Mouse (Mus musculus) heart, embryonic 15.5 days (tissue): ENCODE data around the gene Fam131b. TPM values are rescaled to one million over a fixed set of nuclear protein-coding genes. Genes with fewer than 3 reads are reported as not detected.
A peak's percentile ranks its signal among the peaks of the same experiment; 100 is the strongest.

Source experiments
- ATAC-seq: fragments of 200-750 bp; cut with Nextera tagmentation; replicated peaks from 2 replicates; pipeline ENCODE4 v1.8.0; 2017; ENCODE audit warnings: low read depth, moderate TSS enrichment; ENCODE audit not compliant: insufficient number of reproducible peaks, insufficient read depth, low FRiP score
- H3K27ac ChIP-seq: fragments of 300-500 bp; sonication (generic); 2 replicates; pipeline ENCODE4 v1.5.1; 2015; ENCODE audit warnings: mild to moderate bottlenecking, inconsistent platforms
- H3K27me3 ChIP-seq: fragments of 300-500 bp; sonication (generic); 2 replicates; pipeline ENCODE4 v1.6.1; 2015; ENCODE audit warnings: inconsistent platforms
- H3K36me3 ChIP-seq: fragments of 300-500 bp; sonication (generic); 2 replicates; pipeline ENCODE4 v1.6.1; 2015; ENCODE audit warnings: mild to moderate bottlenecking, inconsistent platforms
- H3K4me1 ChIP-seq: fragments of 300-500 bp; sonication (generic); replicated peaks from 2 replicates; pipeline ENCODE4 v1.6.1; 2015; ENCODE audit warnings: inconsistent platforms
- H3K4me2 ChIP-seq: fragments of 300-500 bp; sonication (generic); 2 replicates; pipeline ENCODE4 v1.6.1; 2015; ENCODE audit warnings: inconsistent platforms, mild to moderate bottlenecking, moderate library complexity
- H3K4me3 ChIP-seq: fragments of 300-500 bp; sonication (generic); 2 replicates; pipeline ENCODE4 v1.5.1; 2015; ENCODE audit warnings: mild to moderate bottlenecking, inconsistent platforms
- H3K9ac ChIP-seq: fragments of 300-500 bp; sonication (generic); 2 replicates; pipeline ENCODE4 v1.6.1; 2015; ENCODE audit warnings: mild to moderate bottlenecking, inconsistent platforms
- H3K9me3 ChIP-seq: fragments of 300-500 bp; sonication (generic); replicated peaks from 2 replicates; pipeline ENCODE4 v1.6.1; 2016; ENCODE audit warnings: inconsistent platforms
- WGBS: fragments of 180-500 bp; shearing (Covaris S2); methylation state at CpG from one replicate; pipeline ENCODE4 v1.1.7; 2015; ENCODE audit warnings: mixed read lengths; 5-methylcytosine and 5-hydroxymethylcytosine counted together
- polyA plus RNA-seq: library from polyadenylated mRNA; unstranded; fragments of >200 nt; fragmentation: Nextera tagmentation; extraction: Ambion mirVana; gene quantifications from 2 replicates; pipeline ENCODE4 v1.2.1, GENCODE M21; 2015

The Fam131b gene
- 0.10 and 0.24 TPM in 2 replicates for polyA plus RNA-seq

DNA sequence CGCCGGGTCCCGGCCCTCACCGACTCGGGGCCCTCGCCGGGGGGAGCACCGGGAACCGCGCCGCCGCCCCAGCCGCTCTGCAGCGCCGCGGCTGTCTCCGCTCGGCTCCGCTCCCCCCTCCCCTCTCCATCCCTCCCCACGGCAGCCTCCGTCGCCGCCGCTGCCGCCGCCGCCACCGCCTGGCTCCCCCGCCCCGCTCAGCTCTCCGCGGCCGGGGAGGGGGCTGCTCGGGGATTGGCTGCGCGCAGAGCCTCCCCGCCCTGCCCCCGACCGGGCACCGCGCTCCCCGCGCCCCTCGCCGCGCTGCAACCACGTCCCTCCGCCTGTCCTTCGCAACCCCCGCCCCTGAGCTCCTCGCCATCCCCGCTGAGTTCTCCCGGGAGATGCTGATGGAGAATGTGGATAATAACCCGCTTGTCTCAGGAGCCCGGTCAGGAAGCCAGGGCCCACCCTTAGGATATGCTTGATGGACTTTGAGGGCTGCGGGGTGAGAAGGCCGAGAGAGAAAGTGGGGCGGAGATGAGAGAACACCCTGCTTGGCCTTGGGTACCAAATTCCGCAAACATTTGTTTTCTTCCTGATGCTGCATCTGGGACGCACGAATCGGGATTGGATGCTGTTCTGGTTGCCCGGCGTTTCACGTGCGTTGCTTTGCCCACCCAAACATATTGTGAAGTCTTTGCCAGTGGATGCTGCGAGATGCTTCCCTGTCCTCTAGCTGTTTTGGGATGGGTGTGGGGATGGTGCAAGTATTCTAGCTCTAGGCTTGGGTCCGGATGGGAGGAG lies at the start of gene Fam131b:
Gene Fam131b (minus strand): TSS at position 162 of the 786 bp plus-strand sequence.
- ATAC-seq = peak; percentile 59; the same call in 1 of the 2 replicates
- peaks cover 19% of the 10 kb centered on the region for H3K4me1 ChIP-seq
- H3K9me3 ChIP-seq = no peaks in the 10 kb centered on the region
- H3K9ac ChIP-seq = peak within 1 kb of the TSS; percentile 51
- peaks cover 46% of the 10 kb centered on the region for H3K27me3 ChIP-seq
- no peaks in the 10 kb centered on the region for H3K36me3 ChIP-seq
- no peak within 1 kb of the TSS for H3K27ac ChIP-seq
- peak within 1 kb of the TSS; percentile 71 for H3K4me3 ChIP-seq
- H3K4me2 ChIP-seq = peak within 1 kb of the TSS; percentile 99
- under 1% methylated on average over 58 of the region's 68 CpGs for WGBS

DNA sequence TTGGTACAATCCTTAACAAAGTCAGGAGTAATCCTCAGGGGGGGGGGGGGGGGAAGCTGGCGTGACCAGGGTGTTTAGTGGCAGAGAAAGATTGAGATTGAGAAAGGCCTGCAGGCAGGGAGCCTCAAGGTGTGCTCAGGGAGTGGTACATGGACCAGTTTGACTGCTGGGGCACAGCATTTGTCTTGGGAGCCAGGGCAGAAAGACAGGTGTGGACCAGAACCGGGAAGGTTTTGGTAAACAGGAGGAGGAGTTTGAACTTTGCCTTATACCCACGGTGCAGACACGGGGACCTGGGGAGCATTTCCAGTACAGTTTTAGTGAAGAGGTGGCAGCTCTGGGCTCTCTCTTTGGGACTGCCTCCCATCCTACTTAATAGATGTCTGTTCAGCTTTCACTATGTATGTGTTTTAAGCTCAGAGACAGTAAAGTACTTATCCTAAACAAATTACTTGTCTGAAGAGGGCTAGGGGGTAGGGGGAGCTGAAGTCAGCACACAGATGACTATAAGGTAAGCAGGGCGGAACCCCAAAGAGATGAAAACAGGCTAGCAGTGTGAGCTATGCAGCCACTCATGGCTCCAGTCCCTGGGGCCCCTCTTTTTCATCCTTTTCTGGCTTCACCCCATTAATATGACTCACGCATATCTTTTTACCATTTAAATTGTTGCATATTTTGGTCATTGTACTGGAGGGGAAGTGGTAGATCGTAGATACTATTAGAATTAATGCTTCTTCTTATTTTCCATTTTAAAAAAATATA lies 49.4 kb upstream of the Fam131b start:
- Histone ChIP-seq H3K4me1 (peaks cover 67% of the 10 kb centered on the region), H3K4me2 (peak overlapping the region; percentile 91), H3K9ac (peak overlapping the region; percentile 48; the same call in 1 of the 2 replicates), H3K27ac (0 out of 2 replicates have a peak overlapping the region, but pooled peaks have one; percentile 34), H3K4me3 (peak overlapping the region; percentile 57), H3K27me3 (no peaks in the 10 kb centered on the region), H3K36me3 (no peaks in the 10 kb centered on the region), H3K9me3 (no peaks in the 10 kb centered on the region)
- WGBS = 38% methylated on average over 7 of the region's 7 CpGs
- ATAC-seq = no peak

DNA sequence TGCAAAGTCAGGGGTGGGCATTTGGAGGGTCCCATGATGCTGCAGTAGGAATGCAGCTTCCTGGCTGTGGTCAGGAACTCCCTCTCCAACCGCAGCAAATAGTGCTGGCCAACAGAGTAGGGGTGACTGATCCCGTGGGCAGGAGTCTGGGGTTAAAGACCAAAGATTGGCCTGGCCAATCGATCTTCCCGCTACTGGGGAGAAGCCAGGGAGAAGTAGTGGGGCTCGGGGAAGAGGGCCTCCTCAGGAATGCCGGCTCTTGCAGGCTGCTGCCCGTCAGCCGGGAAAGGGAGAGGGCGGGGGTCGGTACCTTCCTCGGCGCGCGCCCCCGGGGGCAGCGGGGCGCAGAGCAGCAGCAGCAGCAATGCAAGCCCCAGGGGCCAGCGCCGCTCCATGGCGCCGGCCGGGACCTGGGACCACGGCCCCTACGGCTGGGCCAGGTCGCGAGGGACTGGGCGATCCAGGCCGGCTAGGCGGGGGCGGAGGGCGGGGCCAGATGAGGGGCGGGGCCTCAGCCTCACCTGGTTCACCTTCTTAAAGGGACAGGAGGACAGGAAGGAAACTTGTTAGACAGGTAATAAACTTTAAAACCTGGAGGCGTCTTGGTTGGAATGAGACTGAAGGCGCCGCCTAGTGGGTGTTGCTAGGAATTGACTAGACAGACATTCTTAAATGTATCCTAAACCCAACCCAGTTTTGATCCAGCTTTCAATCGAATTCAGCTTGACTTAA lies 48.5 kb upstream of the Fam131b start, which contains the start of gene Epha1:
Gene Epha1 (minus strand): TSS at position 453 of the 732 bp plus-strand sequence.
- no peaks in the 10 kb centered on the region for H3K36me3 ChIP-seq
- 1% methylated on average over 31 of the region's 36 CpGs for WGBS
- no peaks in the 10 kb centered on the region for H3K27me3 ChIP-seq
- peak; percentile 29; the same call in 1 of the 2 replicates for ATAC-seq
- peaks cover 67% of the 10 kb centered on the region for H3K4me1 ChIP-seq
- H3K9me3 ChIP-seq = no peaks in the 10 kb centered on the region
- H3K4me3 ChIP-seq = peak within 1 kb of the TSS; percentile 57
- H3K9ac ChIP-seq = peak within 1 kb of the TSS; percentile 48
- peak within 1 kb of the TSS; percentile 62 for H3K27ac ChIP-seq
- peak within 1 kb of the TSS; percentile 91 for H3K4me2 ChIP-seq

DNA sequence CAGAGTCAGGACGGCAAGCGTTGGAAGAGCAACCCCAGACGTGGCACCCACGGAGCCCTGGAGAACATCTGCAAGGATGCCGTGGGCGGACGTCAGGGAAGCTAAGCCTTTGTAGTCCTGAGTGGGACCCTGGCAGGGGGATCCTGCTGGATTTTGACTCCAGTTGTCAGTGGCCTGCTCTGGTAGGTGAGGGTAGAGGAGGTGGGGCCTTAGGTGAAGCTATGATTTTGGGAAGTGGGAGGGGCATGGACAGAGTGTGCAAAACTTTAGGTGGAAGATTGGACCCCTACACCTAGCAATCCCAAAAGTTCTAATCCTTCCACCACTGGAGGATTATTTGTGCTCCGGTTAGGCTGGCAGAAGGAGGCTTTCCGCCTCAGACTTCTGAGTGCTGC lies 48.0 kb upstream of the Fam131b start:
- Histone ChIP-seq H3K9ac (peak overlapping the region; percentile 48), H3K4me3 (peak overlapping the region; percentile 57), H3K36me3 (no peaks in the 10 kb centered on the region), H3K27me3 (no peaks in the 10 kb centered on the region), H3K9me3 (no peaks in the 10 kb centered on the region), H3K4me2 (peak overlapping the region; percentile 91), H3K27ac (peak overlapping the region; percentile 62), H3K4me1 (peaks cover 67% of the 10 kb centered on the region)
- WGBS = 45% methylated on average over 9 of the region's 9 CpGs
- ATAC-seq = no peak

DNA sequence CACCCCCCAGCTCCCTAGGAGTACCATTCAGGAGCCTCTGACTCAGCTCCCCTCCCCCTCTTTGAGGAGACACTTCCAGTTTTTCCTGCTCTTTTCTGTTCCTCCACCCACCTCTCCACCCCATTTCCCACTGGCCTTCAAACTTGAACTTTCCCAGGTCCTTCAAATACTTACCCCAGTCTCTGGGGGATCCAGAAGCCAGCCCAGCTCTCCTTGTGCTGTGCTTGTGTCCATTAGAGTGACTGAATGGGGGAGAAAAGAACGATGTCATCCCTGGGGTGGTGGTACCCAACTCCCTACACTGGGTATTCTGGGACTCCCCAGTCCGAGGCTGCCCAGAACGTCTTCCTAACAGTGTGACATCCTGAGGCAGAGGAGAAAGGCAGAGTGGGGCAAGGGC lies 47.6 kb upstream of the Fam131b start:
- no peaks in the 10 kb centered on the region for H3K9me3 ChIP-seq
- H3K36me3 ChIP-seq = no peaks in the 10 kb centered on the region
- no peaks in the 10 kb centered on the region for H3K27me3 ChIP-seq
- H3K4me2 ChIP-seq = peak overlapping the region; percentile 91; the same call in 1 of the 2 replicates
- no peak for ATAC-seq
- H3K4me3 ChIP-seq = peak overlapping the region; percentile 57; the same call in 1 of the 2 replicates
- no peak overlapping the region for H3K9ac ChIP-seq
- H3K27ac ChIP-seq = no peak overlapping the region
- H3K4me1 ChIP-seq = peaks cover 67% of the 10 kb centered on the region
- whole genome bisulfite sequencing = 39% methylated on average over 3 of the region's 3 CpGs

DNA sequence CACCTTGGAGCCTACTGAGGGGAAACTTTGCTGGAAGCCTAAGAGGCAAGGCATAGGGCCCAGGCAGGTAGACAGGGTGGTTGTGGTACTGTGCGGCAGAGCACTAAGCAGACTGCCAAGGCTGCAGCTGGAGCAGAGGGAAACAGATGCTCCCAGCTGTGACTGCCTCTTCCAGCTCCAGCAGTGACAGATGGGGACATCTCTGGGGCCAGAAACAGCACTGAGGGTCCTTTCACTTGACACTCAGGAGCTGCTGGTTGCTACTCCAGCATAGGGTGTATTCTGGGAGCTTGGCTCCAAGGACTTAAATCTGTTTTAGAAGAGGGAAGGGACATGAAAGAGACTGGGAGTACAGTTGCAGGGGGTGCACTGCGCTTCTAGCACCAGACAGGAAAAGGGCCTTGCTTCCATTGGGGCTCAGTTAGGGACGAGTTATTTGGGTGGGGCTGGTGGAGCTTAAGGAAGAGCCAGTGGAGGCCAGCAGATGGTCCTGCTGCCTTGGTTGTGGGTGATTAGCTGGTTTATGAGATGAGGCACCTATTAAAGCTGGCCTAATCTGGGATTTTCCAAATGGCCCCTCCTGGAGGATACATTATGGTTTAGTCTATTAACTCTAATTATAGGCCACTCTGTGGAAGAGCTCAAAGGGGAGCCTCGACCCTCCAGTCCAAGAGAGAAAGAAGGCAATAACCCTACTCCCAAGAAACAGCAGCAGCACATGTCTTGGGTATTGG lies 46.4 kb upstream of the Fam131b start:
- H3K36me3 ChIP-seq = no peaks in the 10 kb centered on the region
- no peaks in the 10 kb centered on the region for H3K27me3 ChIP-seq
- peaks cover 56% of the 10 kb centered on the region for H3K4me1 ChIP-seq
- no peak overlapping the region for H3K4me2 ChIP-seq
- ATAC-seq = no peak
- WGBS = 62% methylated on average over 4 of the region's 4 CpGs
- H3K4me3 ChIP-seq = no peak overlapping the region
- peak overlapping the region; percentile 18; the same call in 1 of the 2 replicates for H3K27ac ChIP-seq
- no peaks in the 10 kb centered on the region for H3K9me3 ChIP-seq
- no peak overlapping the region for H3K9ac ChIP-seq

DNA sequence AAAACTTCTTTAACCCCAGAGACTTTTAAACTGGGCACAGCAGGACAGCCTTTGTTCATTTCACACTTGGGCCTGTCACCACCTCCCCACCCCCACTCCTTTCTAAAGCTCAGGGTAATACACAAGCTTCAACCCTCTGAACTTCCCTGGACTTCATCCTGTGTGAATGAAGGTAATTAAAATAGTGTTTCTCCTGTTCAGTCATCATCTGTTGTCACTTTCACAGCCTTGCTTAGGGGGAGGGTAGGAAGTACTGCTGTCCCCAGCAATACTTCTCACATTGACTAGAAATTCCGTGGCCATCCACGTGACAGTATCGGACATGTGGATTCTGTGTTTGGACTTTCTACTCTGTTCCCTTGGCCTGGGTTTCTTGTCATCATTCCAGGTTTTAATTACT lies 45.4 kb upstream of the Fam131b start:
- no peak; the same call in 1 of the 2 replicates for ATAC-seq
- no peaks in the 10 kb centered on the region for H3K27me3 ChIP-seq
- H3K4me1 ChIP-seq = peaks cover 47% of the 10 kb centered on the region
- no peak overlapping the region for H3K4me2 ChIP-seq
- no peak overlapping the region for H3K9ac ChIP-seq
- no peak overlapping the region for H3K4me3 ChIP-seq
- WGBS = 21% methylated on average over 3 of the region's 3 CpGs
- no peaks in the 10 kb centered on the region for H3K9me3 ChIP-seq
- H3K36me3 ChIP-seq = no peaks in the 10 kb centered on the region
- H3K27ac ChIP-seq = peak overlapping the region; percentile 24; the same call in 1 of the 2 replicates

DNA sequence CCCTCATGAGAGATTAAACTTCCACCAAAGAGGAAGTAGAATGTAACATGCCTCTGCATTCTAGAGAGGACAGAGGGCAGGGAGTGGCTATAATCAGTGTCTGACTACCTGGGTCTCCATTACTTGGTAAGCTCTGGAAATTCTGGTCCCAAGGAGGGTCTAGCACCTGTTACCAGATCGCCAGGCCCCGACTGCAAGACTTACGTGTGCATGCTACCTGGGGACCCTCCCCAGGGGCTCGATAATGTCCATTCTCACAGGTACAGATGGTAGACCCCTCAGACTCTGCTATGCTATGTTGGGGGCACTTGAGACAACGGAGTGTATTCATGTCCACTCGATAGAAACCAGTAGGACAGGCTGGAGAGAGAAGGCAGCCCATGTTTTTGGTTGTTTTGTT lies 40.8 kb upstream of the Fam131b start:
- H3K27me3 ChIP-seq = no peaks in the 10 kb centered on the region
- H3K9ac ChIP-seq = no peak overlapping the region
- no peak overlapping the region for H3K4me2 ChIP-seq
- no peak for ATAC-seq
- WGBS = 82% methylated on average over 6 of the region's 6 CpGs
- no peaks in the 10 kb centered on the region for H3K9me3 ChIP-seq
- H3K4me3 ChIP-seq = no peak overlapping the region
- no peak overlapping the region for H3K27ac ChIP-seq
- peaks cover 11% of the 10 kb centered on the region; the same call in 1 of the 2 replicates for H3K36me3 ChIP-seq
- H3K4me1 ChIP-seq = peaks cover 33% of the 10 kb centered on the region

DNA sequence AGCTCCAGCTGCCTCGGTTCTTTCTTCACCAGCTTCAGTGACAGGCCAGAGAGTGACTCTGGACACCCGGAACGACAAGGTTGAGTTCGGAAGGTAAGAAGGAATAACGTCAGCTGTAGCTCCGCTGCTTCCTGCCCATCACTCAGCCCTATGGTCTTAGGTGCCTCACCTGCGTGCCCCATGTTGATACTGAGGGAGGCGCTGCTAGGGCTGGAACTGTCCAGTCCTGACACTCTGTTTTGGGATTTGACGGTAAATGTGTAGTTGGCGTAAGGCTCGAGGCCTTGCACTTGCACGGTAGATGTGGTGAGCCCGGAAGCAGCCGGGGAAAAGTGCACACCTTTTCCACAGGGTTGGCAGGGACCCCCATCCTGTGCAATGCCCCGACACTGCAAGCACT lies 40.2 kb upstream of the Fam131b start:
- 83% methylated on average over 15 of the region's 15 CpGs for WGBS
- peaks cover 16% of the 10 kb centered on the region; the same call in 1 of the 2 replicates for H3K36me3 ChIP-seq
- no peak overlapping the region for H3K4me3 ChIP-seq

DNA sequence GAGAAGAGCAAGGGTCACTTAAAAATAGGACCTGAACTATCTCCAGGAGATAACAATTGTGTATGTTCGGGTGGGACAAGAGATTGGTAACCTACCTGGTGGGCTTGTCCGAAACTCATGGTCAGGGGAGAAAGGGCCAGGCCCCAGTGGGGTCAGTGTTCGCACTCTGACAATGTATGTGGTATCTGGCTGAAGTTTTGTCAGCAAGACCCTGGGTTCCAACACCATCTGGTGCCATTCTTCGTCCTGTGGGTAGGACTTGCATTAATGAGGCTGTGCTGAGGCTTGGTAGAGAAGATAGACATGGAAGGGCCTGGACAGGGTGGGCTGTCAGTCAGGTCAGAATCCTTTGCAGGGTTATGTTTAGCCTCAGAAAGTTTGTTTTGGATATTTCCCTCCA lies 39.6 kb upstream of the Fam131b start:
- no peak overlapping the region for H3K27ac ChIP-seq
- H3K9me3 ChIP-seq = no peaks in the 10 kb centered on the region
- WGBS = 72% methylated on average over 4 of the region's 4 CpGs
- no peaks in the 10 kb centered on the region for H3K27me3 ChIP-seq
- H3K4me3 ChIP-seq = no peak overlapping the region
- ATAC-seq = no peak
- peaks cover 19% of the 10 kb centered on the region for H3K36me3 ChIP-seq
- no peak overlapping the region for H3K4me2 ChIP-seq
- H3K4me1 ChIP-seq = peaks cover 36% of the 10 kb centered on the region
- no peak overlapping the region for H3K9ac ChIP-seq

More for the DNA sequence above, 40.2 kb upstream of the Fam131b start:
- Histone ChIP-seq H3K4me2 (no peak overlapping the region), H3K27me3 (no peaks in the 10 kb centered on the region), H3K9me3 (no peaks in the 10 kb centered on the region), H3K27ac (no peak overlapping the region), H3K9ac (no peak overlapping the region), H3K4me1 (peaks cover 34% of the 10 kb centered on the region)
- ATAC-seq = no peak
